Mouse (Mus musculus) embryonic facial prominence, embryonic 14.5 days (tissue): ENCODE measurements around the gene Ceacam1. TPM values are rescaled to one million over a fixed set of nuclear protein-coding genes. Genes with fewer than 3 reads are reported as not detected.
A peak's percentile ranks its signal among the peaks of the same experiment; 100 is the strongest.
"Not testable (repeated sequence)": the region's sequence is repeated elsewhere in the genome, so short reads cannot be mapped to it uniquely, and the experiment has no call there.

Experiments used
- ATAC-seq: fragments of 200-750 bp; cut with Nextera tagmentation; 2 replicates; pipeline ENCODE4 v1.8.0; 2017; ENCODE audit warnings: low read depth, moderate number of reproducible peaks, moderate TSS enrichment
- DNase-seq: peaks from one replicate; pipeline ENCODE4 v3.0.0-alpha.2; 2015; ENCODE audit warnings: low spot score
- H3K27ac ChIP-seq: fragments of 300-500 bp; sonication (generic); replicated peaks from 2 replicates; pipeline ENCODE4 v1.5.1; 2014; ENCODE audit warnings: low read depth, mild to moderate bottlenecking, low read length, moderate library complexity
- H3K27me3 ChIP-seq: fragments of 300-500 bp; sonication (generic); replicated peaks from 2 replicates; pipeline ENCODE4 v1.6.1; 2014; ENCODE audit warnings: low read length; ENCODE audit not compliant: control insufficient read depth, insufficient read depth
- H3K36me3 ChIP-seq: fragments of 300-500 bp; sonication (generic); 2 replicates; pipeline ENCODE4 v1.6.1; 2014; ENCODE audit warnings: low read length, mixed read lengths; ENCODE audit not compliant: control insufficient read depth, insufficient read depth
- H3K4me1 ChIP-seq: fragments of 300-500 bp; sonication (generic); 2 replicates; pipeline ENCODE4 v1.6.1; 2014; ENCODE audit warnings: antibody characterized with exemption, low read length; ENCODE audit not compliant: control insufficient read depth, insufficient read depth
- H3K4me2 ChIP-seq: fragments of 300-500 bp; sonication (generic); 2 replicates; pipeline ENCODE4 v1.6.1; 2014; ENCODE audit warnings: low read depth, mild to moderate bottlenecking, low read length, moderate library complexity, mixed read lengths
- H3K4me3 ChIP-seq: fragments of 300-500 bp; sonication (generic); 2 replicates; pipeline ENCODE4 v1.5.1; 2014; ENCODE audit warnings: low read depth, mild to moderate bottlenecking, low read length
- H3K9ac ChIP-seq: fragments of 300-500 bp; sonication (generic); 2 replicates; pipeline ENCODE4 v1.6.1; 2014; ENCODE audit warnings: low read depth, mild to moderate bottlenecking, low read length, moderate library complexity, mixed read lengths
- H3K9me3 ChIP-seq: fragments of 300-500 bp; sonication (generic); 2 replicates; pipeline ENCODE4 v1.6.1; 2016; ENCODE audit warnings: low read length; ENCODE audit not compliant: control insufficient read depth
- WGBS: fragments of 180-500 bp; shearing (Covaris S2); extraction: QIAGEN DNeasy Blood & Tissue Kit; methylation state at CpG from one replicate; pipeline ENCODE4 v1.1.7; 2014; 5-methylcytosine and 5-hydroxymethylcytosine counted together
- polyA plus RNA-seq: library from polyadenylated mRNA; unstranded; fragments of >200 nt; fragmentation: Nextera tagmentation; extraction: Ambion mirVana; gene quantifications from 2 replicates; pipeline ENCODE4 v1.2.1, GENCODE M21; 2014

Gene Ceacam1
- polyA plus RNA-seq, 1 experiment from 2014 or later: 6.3 TPM

GRCm38 (mm10) chr7:25434654-25435545 lies 42.5 kb downstream of the Ceacam1 start:
- no peaks in the 10 kb centered on the region for H3K27me3 ChIP-seq
- ATAC-seq (no peak), DNase-seq (no peak)
- no peaks in the 10 kb centered on the region for H3K9me3 ChIP-seq
- H3K36me3 ChIP-seq: no peaks in the 10 kb centered on the region
- no peak overlapping the region for H3K4me2 ChIP-seq
- no peak overlapping the region for H3K9ac ChIP-seq
- H3K27ac ChIP-seq: no peak overlapping the region
- 89% methylated on average over 10 of the region's 10 CpGs for WGBS
- H3K4me1 ChIP-seq: 0 out of 2 replicates have a peak, but pooled peaks cover 5% of the 10 kb centered on the region
- H3K4me3 ChIP-seq: no peak overlapping the region

DNA sequence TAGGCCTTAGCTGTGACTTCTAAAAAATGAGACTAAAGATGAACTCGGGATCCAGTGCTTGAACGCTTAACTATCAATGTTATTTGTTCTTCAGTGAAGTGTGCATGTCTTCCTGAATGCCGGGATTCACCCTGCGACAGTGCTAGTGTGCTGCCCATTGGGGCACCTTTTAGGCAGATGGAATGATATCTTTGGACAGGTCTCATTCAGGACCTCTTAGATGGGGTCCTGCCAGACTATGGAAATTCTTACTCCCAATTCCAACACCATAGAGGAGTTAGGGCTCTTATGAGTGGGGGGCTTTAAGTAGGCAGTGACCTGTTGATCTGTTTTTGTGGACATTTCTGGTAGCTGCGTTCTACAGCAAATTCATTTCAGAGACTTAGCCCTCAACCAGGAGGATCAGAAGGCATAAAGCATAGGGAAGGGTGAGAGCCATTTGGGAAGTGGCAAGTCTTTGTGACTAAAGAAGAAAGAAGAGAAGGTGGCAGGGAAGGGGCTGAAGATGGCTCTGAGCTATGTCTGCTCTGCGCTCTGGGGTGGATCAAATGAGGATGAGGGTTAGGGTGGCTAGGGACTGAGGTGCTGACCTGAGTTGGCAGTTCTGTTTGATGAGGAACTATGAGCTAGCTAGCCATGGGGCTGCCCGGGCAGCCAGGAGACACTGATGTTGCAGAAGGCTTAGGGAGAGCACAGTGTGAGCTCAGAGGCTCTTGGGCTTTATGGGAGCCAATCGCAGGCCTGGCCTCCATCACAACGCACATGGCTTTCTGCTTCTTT lies 43.4 kb downstream of the Ceacam1 start:
- 85% methylated on average over 9 of the region's 9 CpGs for WGBS
- Histone ChIP-seq H3K9me3 (no peaks in the 10 kb centered on the region), H3K9ac (no peak overlapping the region), H3K4me3 (no peak overlapping the region), H3K4me2 (no peak overlapping the region), H3K27me3 (no peaks in the 10 kb centered on the region), H3K36me3 (no peaks in the 10 kb centered on the region), H3K27ac (peak overlapping the region; percentile 33; the same call in 1 of the 2 replicates), H3K4me1 (0 out of 2 replicates have a peak, but pooled peaks cover 5% of the 10 kb centered on the region)
- ATAC-seq (no peak), DNase-seq (no peak)

DNA sequence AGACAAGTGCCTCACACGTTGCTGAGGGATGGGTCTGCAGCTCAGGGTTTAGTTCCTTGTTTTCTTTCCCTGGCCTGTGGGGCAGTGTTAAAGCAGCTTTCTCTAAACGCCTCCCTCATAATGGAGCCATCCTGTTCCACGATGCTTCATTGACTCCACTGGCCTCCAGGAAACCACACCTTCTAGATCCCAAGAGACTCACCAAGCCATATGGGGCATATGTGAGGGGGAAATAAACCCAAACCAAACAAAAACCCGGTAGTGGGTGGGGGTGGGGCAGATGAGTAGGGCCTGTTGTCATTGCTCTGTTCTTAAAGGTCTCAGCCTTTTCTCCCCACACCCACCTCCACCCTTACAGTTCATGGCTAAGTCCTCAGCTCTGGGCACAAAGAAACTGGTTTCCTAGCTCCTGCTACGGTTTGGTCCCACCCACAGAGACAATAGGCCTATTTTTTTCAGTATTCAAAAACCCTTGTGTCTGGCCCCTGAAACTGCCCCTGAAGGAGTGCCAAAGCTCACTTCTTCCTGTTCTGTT lies 44.3 kb downstream of the Ceacam1 start:
- Histone ChIP-seq H3K4me2 (no peak overlapping the region), H3K27ac (no peak overlapping the region), H3K9me3 (no peaks in the 10 kb centered on the region), H3K4me3 (no peak overlapping the region), H3K27me3 (no peaks in the 10 kb centered on the region), H3K9ac (no peak overlapping the region), H3K4me1 (0 out of 2 replicates have a peak, but pooled peaks cover 5% of the 10 kb centered on the region), H3K36me3 (no peaks in the 10 kb centered on the region)
- DNase-seq (peak; percentile 67), ATAC-seq (peak; percentile 33; the same call in 1 of the 2 replicates)
- WGBS: 10% methylated on average over 5 of the region's 5 CpGs

- Histone ChIP-seq H3K9ac (no peak overlapping the region), H3K27me3 (no peaks in the 10 kb centered on the region), H3K4me2 (no peak overlapping the region), H3K27ac (no peak overlapping the region), H3K4me1 (0 out of 2 replicates have a peak, but pooled peaks cover 5% of the 10 kb centered on the region), H3K4me3 (no peak overlapping the region), H3K9me3 (no peaks in the 10 kb centered on the region), H3K36me3 (no peaks in the 10 kb centered on the region)
- ATAC-seq (no peak), DNase-seq (no peak)
- 86% methylated on average over 6 of the region's 6 CpGs for whole genome bisulfite sequencing
Observed at GRCm38 (mm10) chr7:25432381-25432780, 45.0 kb downstream of the Ceacam1 start.

GRCm38 (mm10) chr7:25429886-25430784 lies 47.3 kb downstream of the Ceacam1 start:
- Histone ChIP-seq H3K36me3 (no peaks in the 10 kb centered on the region), H3K4me3 (no peak overlapping the region), H3K27me3 (no peaks in the 10 kb centered on the region), H3K27ac (no peak overlapping the region), H3K4me1 (0 out of 2 replicates have a peak, but pooled peaks cover 5% of the 10 kb centered on the region), H3K9me3 (no peaks in the 10 kb centered on the region), H3K9ac (no peak overlapping the region), H3K4me2 (no peak overlapping the region)
- ATAC-seq (no peak), DNase-seq (no peak)
- WGBS: 83% methylated on average over 4 of the region's 4 CpGs

- ATAC-seq (no peak), DNase-seq (no peak)
- H3K27me3 ChIP-seq: no peaks in the 10 kb centered on the region
- no peaks in the 10 kb centered on the region for H3K9me3 ChIP-seq
- H3K9ac ChIP-seq: no peak overlapping the region
- H3K4me1 ChIP-seq: 0 out of 2 replicates have a peak, but pooled peaks cover under 1% of the 10 kb centered on the region
- H3K4me3 ChIP-seq: no peak overlapping the region
- no peak overlapping the region for H3K4me2 ChIP-seq
- WGBS: 94% methylated on average over 3 of the region's 3 CpGs
- H3K36me3 ChIP-seq: no peaks in the 10 kb centered on the region
- no peak overlapping the region for H3K27ac ChIP-seq
Observed at GRCm38 (mm10) chr7:25428321-25428720, 49.1 kb downstream of the Ceacam1 start.

DNA sequence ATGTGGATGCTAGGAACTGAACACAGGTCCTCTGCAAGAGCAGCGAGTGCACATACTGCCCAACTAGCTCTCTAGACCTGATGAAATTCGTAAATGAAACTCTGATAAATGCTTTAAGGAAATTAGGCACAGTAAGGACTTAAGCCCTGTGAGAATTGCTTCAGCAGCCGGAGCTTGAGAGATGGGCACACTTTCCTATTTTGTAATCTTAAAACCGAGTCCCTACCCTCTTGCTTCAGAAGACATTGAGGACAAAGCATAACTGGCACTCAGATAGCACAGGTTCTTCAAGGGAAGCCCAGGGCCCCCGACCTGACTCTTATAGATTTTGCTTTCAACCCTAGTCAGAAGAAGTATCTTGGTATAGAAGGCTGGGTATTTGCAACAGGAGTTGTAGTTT lies 50.3 kb downstream of the Ceacam1 start:
- H3K4me2 ChIP-seq: no peak overlapping the region
- no peak overlapping the region for H3K27ac ChIP-seq
- no peak for DNase-seq
- no peak for ATAC-seq
- H3K36me3 ChIP-seq: no peaks in the 10 kb centered on the region
- 88% methylated on average over 5 of the region's 5 CpGs for WGBS
- peaks cover 8% of the 10 kb centered on the region; the same call in 1 of the 2 replicates for H3K27me3 ChIP-seq
- no peaks in the 10 kb centered on the region for H3K9me3 ChIP-seq
- no peak overlapping the region for H3K9ac ChIP-seq
- no peak overlapping the region for H3K4me3 ChIP-seq
- no peaks in the 10 kb centered on the region for H3K4me1 ChIP-seq

DNA sequence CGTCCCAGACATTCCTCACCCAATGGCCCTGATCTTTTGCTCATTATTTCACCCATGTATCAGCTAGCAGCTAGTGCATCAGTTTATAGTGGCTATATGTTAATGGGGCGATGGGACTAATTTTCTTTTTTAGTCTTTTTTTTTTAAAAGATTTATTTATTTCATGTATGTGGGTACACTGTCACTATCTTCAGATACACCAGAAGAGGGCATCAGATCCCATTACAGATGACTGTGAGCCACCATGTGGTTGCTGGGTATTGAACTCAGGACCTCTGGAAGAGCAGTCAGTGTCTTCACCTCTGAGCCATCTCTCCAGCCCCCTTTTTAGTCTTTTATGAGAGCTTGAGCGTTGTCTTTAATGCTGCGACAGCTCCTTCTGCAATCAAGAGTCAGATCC lies 51.0 kb downstream of the Ceacam1 start:
- not testable (repeated sequence) for H3K4me1 ChIP-seq, H3K27ac ChIP-seq, ATAC-seq, H3K9me3 ChIP-seq, H3K4me2 ChIP-seq, H3K9ac ChIP-seq, DNase-seq, H3K27me3 ChIP-seq, H3K4me3 ChIP-seq, H3K36me3 ChIP-seq
- WGBS: 87% methylated on average over 4 of the region's 4 CpGs
